Mouse (Mus musculus): ENCODE results near the gene Gm28048. TPM values are rescaled to one million over a fixed set of nuclear protein-coding genes. Genes with fewer than 3 reads are reported as not detected.

Gm28048 gene
- polyA plus RNA-seq, 1 experiment: 4.4 TPM

DNA sequence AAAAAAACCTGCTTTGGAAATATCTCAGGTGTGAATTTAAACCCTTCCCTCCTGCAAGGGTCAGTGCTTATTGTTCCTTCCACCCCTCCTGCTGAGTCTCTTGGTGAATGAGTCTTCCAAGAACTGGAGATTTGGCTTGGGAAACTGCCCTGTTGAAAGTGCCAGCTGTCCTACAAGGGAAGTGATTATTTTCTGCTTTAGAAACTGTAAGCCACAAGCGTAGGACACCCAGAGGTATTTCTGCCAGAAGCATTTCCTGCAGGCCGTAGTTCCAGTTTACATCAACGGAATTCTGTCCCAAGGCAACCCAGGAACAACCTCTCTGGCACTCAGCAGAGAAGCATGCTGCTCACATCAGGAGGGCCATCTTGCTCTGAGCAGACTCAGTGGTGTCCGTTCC is 108.5 kb downstream of the Gm28048 start:
- WGBS: 2% methylated on average over 4 of the region's 4 CpGs
- Histone ChIP-seq H3K27ac (ENCODE audit: insufficient read depth, low read length) (no peak overlapping the region), H3K4me3 (replicated peaks; ENCODE audit: insufficient read depth, low read depth, low read length) (no peak overlapping the region), H3K27me3 (ENCODE audit: control insufficient read depth, insufficient read depth, low read length) (peaks cover 5% of the 10 kb centered on the region; the same call in 1 of the 2 replicates), H3K4me1 (ENCODE audit: control insufficient read depth, insufficient read depth, low read length) (peaks cover 8% of the 10 kb centered on the region)
- TF ChIP-seq CTCF (IDR thresholded peaks at IDR 0.05; ENCODE audit: borderline replicate concordance, insufficient read depth, low read depth, low read length): no peak
- peak; percentile 34 to 45 for DNase-seq

DNA sequence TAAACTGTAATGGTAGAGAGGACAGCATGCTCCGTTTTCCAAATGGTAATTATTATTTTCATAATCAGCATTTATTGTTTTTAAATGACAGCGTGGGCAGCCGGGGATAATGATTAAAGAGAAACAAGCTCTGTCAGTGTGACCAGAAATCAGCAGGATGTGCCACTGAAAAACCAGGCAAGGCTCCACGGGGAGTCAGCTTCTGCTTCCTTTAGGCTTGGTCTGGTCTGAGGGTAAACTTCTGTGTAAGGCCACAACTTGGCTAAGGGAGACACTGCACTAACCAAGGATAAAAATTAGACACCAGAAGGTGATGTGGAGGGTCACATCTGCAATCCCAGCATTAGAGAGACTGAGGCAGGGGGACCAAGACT is 109.6 kb downstream of the Gm28048 start:
- no peak overlapping the region for H3K27ac ChIP-seq (ENCODE audit: insufficient read depth, low read length)
- TF ChIP-seq POLR2A (IDR thresholded peaks at IDR 0.05; ENCODE audit: borderline replicate concordance, insufficient read depth, low read length) (no peak), CTCF (IDR thresholded peaks at IDR 0.05; ENCODE audit: borderline replicate concordance, insufficient read depth, low read depth, low read length) (no peak)
- H3K4me1 ChIP-seq (ENCODE audit: control insufficient read depth, insufficient read depth, low read length): peaks cover 8% of the 10 kb centered on the region
- no peak for DNase-seq
- H3K27me3 ChIP-seq (ENCODE audit: control insufficient read depth, insufficient read depth, low read length): peaks cover 6% of the 10 kb centered on the region; the same call in 1 of the 2 replicates
- WGBS: 61% methylated on average over 4 of the region's 4 CpGs
- H3K4me3 ChIP-seq (replicated peaks; ENCODE audit: insufficient read depth, low read depth, low read length): no peak overlapping the region

DNA sequence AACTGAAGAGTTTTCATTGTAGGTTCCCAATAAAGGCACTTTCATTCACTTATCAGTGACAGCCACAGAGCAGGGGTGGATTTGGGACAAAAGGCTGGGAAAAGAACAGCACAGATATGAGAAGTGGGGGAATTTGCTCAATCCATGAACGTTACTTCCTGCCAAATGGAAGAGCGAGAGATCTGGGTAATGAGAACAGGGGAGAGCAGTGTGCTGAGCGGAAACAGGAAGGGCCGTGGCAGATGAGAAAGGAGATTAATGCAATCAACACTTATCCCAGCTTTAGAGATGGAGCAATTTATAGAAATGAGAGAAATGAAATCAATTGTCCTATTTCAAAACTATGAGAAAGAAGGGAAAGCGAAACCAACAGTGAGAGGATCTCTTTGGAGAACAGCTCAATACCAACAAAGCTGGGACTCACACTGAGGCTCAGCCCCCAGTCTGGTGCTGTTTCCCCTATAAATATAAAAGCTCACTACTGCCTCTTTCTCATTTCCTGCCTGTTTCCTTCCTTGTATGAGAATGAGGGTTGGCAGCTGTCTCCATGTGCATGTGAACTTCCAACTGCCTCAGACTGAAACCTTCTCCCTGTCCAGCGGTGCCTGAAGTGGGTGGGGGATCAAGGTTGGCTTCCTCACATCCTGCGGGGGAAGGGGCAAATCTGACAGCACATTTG is 110.1 kb downstream of the Gm28048 start:
- no peak for DNase-seq
- no peak for TF ChIP-seq CTCF (IDR thresholded peaks at IDR 0.05; ENCODE audit: borderline replicate concordance, insufficient read depth, low read depth, low read length)
- no peak for TF ChIP-seq POLR2A (IDR thresholded peaks at IDR 0.05; ENCODE audit: borderline replicate concordance, insufficient read depth, low read length)
- Histone ChIP-seq H3K27ac (ENCODE audit: insufficient read depth, low read length) (no peak overlapping the region), H3K27me3 (ENCODE audit: control insufficient read depth, insufficient read depth, low read length) (peaks cover 6% of the 10 kb centered on the region; the same call in 1 of the 2 replicates), H3K4me1 (ENCODE audit: control insufficient read depth, insufficient read depth, low read length) (peaks cover 8% of the 10 kb centered on the region), H3K4me3 (replicated peaks; ENCODE audit: insufficient read depth, low read depth, low read length) (no peak overlapping the region)
- 87% methylated on average over 7 of the region's 7 CpGs for WGBS

DNA sequence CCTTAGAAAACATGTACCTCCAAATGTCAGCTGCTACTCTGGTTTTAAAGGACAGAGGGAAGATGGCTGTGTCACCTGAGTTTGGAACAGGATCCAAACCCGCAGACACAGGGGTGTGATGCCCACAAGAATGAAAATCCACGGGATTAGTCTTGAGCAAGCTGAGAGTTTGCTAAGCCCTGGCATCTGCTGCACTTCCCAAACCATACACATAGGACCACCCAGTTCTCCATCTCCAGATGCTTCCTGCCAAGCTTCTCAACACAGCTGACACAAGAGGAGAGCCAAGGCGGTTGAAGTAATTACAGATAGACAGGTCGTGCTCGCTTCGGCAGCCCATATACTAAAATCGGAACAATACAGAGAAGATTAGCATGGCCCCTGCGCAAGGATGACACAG is 113.3 kb downstream of the Gm28048 start:
- no peak for DNase-seq
- TF ChIP-seq CTCF (IDR thresholded peaks at IDR 0.05; ENCODE audit: borderline replicate concordance, insufficient read depth, low read depth, low read length) (no peak), POLR2A (IDR thresholded peaks at IDR 0.05; ENCODE audit: borderline replicate concordance, insufficient read depth, low read length) (no peak)
- Histone ChIP-seq H3K27ac (ENCODE audit: insufficient read depth, low read length) (no peak overlapping the region), H3K4me3 (replicated peaks; ENCODE audit: insufficient read depth, low read depth, low read length) (no peak overlapping the region), H3K4me1 (ENCODE audit: control insufficient read depth, insufficient read depth, low read length) (peaks cover 6% of the 10 kb centered on the region), H3K27me3 (ENCODE audit: control insufficient read depth, insufficient read depth, low read length) (peaks cover 6% of the 10 kb centered on the region; the same call in 1 of the 2 replicates)
- WGBS: 43% methylated on average over 8 of the region's 8 CpGs

DNA sequence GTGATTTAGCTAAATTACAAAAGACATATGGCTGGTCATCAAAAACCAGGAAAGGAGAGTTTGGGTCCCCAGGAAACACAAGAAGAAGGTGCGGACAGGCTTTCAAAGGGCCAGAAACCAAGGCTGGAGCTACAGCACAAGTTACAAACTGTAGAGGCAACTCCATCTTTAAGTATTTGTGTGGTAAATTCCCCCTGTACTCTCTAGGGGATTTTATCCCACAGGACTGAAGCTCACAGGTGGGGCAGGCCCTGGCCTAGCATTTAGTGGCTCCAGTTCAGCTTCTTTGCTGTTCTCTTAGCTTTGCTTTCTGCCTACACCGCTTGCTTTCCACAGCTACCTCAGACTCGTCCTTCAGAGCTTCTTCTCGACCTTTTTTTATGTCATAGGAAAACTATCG is 114.2 kb downstream of the Gm28048 start:
- 95% methylated on average over 5 of the region's 5 CpGs for WGBS
- DNase-seq: no peak
- TF ChIP-seq CTCF (IDR thresholded peaks at IDR 0.05; ENCODE audit: borderline replicate concordance, insufficient read depth, low read depth, low read length): no peak
- no peak for TF ChIP-seq POLR2A (IDR thresholded peaks at IDR 0.05; ENCODE audit: borderline replicate concordance, insufficient read depth, low read length)
- Histone ChIP-seq H3K4me1 (ENCODE audit: control insufficient read depth, insufficient read depth, low read length) (peaks cover under 1% of the 10 kb centered on the region), H3K27ac (ENCODE audit: insufficient read depth, low read length) (no peak overlapping the region), H3K27me3 (ENCODE audit: control insufficient read depth, insufficient read depth, low read length) (peaks cover 6% of the 10 kb centered on the region; the same call in 1 of the 2 replicates), H3K4me3 (replicated peaks; ENCODE audit: insufficient read depth, low read depth, low read length) (no peak overlapping the region)

DNA sequence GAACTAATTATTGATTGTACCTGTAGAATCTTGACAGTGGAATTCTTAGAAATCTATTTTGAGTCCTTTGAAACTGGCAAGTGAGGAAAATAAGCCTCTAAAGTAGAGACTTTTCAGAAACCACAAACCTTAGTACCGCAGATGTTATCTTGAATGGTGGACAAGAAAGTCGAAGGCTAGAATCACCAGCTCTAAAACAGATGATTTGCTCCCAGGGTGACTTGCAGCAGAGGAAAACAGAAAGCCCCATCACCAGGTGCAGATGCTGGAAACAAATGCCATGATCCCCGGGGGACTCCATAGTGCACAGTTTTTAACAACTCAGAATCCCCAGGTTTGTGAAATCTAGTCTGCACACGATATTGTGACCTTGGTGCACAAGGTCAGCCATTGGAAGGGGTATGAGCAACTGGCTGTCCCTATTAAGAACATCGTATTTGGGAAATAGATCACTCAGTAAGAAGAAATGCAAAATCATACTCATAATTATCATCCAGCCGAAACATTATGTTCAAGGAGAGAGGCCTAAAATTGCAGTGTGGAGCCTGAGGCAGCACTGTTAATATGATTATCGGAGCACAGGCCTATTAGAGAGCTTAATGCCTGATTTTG is 116.1 kb downstream of the Gm28048 start:
- Histone ChIP-seq H3K4me3 (replicated peaks; ENCODE audit: insufficient read depth, low read depth, low read length) (no peak overlapping the region), H3K27ac (ENCODE audit: insufficient read depth, low read length) (no peak overlapping the region), H3K4me1 (ENCODE audit: control insufficient read depth, insufficient read depth, low read length) (no peaks in the 10 kb centered on the region), H3K27me3 (ENCODE audit: control insufficient read depth, insufficient read depth, low read length) (peaks cover 6% of the 10 kb centered on the region; the same call in 1 of the 2 replicates)
- TF ChIP-seq CTCF (IDR thresholded peaks at IDR 0.05; ENCODE audit: borderline replicate concordance, insufficient read depth, low read depth, low read length): no peak
- no peak for TF ChIP-seq POLR2A (IDR thresholded peaks at IDR 0.05; ENCODE audit: borderline replicate concordance, insufficient read depth, low read length)
- 94% methylated on average over 7 of the region's 7 CpGs for WGBS
- DNase-seq: no peak

DNA sequence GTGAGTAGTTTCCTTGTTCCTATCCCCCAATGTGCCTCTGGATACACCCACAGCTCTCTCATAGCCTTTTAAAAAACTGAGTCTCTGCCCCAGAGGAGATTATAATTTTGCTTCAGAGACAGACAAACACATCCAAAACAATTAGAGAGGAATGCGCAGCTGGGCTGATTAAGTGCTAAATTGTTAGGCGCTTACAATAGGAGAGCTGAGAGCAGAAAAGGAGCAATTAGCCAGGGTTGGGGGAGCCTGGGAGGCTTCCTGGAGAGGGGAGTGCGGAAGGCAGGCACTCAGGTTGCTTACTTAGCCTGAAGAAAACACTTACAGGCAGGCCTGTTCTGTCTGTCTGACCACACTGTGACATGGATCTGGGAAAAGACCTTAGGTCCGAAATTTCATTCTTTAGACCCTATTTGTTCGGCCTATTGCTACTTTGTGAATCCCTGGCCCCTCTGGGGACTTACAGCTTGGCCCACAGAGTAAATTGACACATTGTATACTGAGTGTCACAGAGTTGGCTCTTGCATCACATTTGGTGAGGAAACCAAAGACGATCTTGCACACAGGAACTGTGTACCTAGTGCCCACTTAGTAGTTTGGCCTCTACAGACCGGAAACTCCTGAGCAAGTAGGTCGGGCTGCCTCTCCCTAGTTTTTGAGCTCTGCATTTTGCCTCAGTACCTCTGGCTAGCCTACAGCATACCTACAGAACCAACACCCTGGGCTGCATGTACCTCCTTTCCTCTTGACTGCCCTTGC is 117.4 kb downstream of the Gm28048 start:
- TF ChIP-seq POLR2A (IDR thresholded peaks at IDR 0.05; ENCODE audit: borderline replicate concordance, insufficient read depth, low read length) (no peak), CTCF (IDR thresholded peaks at IDR 0.05; ENCODE audit: borderline replicate concordance, insufficient read depth, low read depth, low read length) (no peak)
- H3K4me3 ChIP-seq (replicated peaks; ENCODE audit: insufficient read depth, low read depth, low read length): no peak overlapping the region
- no peak overlapping the region for H3K27ac ChIP-seq (ENCODE audit: insufficient read depth, low read length)
- H3K27me3 ChIP-seq (ENCODE audit: control insufficient read depth, insufficient read depth, low read length): peaks cover 10% of the 10 kb centered on the region; the same call in 1 of the 2 replicates
- WGBS: 92% methylated on average over 8 of the region's 8 CpGs
- no peak for DNase-seq
- H3K4me1 ChIP-seq (ENCODE audit: control insufficient read depth, insufficient read depth, low read length): peaks cover 4% of the 10 kb centered on the region; the same call in 1 of the 2 replicates

Measured in cerebellum, adult 2 months (tissue).